9 mouse cellular contexts compared by ENCODE assay signal in genomic region chr7:56042353-56042752, GRCm38 (mm10). TPM values are rescaled to one million over a fixed set of nuclear protein-coding genes. Genes with fewer than 3 reads are reported as not detected.
DNase-seq lines count a peak whose midpoint lies in the region; ATAC-seq and TF ChIP-seq lines count a peak whose summit lies in the region.
"Had no signal": no experiment of that assay in that cellular context is flagged by ENCODE, and none has a peak within 500 bp of the region (broad histone marks: within the 10 kb centered on the region; RNA-seq: fewer than 3 reads in every experiment).

No protein-coding gene starts in this region.

- H3K4me1 ChIP-seq in heart, adult 2 months (ENCODE audit: control insufficient read depth, insufficient read depth, low read length) = no peaks in the 10 kb centered on the region
- H3K4me1 ChIP-seq in bone marrow, adult 2 months (ENCODE audit: control insufficient read depth, insufficient read depth, low read length) = no peaks in the 10 kb centered on the region; the same call in 1 of the 2 replicates
- H3K4me1 ChIP-seq in hindbrain, postnatal 0 days (ENCODE audit: insufficient read depth, low read length) = no peaks in the 10 kb centered on the region
- H3K4me1 ChIP-seq: neural tube, embryonic 13.5 days had no signal

- 18% methylated on average over 5 of the region's 5 CpGs for WGBS in heart, adult 2 months
- 19% methylated on average over 5 of the region's 5 CpGs for WGBS in bone marrow, adult 2 months
- 16% methylated on average over 5 of the region's 5 CpGs for WGBS in hindbrain, postnatal 0 days

- intact Hi-C loops in heart, adult 2 months (cut with DNase I) = loop anchor here (2.0 kb wide), 1 partner anchor 56 kb away; no protein-coding TSS in a partner anchor
- intact Hi-C loops in left cerebral cortex, adult 2 months (cut with DNase I) = loop anchor here (1.0 kb wide), 1 partner anchor 56 kb away; no protein-coding TSS in a partner anchor

- no peaks in the 10 kb centered on the region for H3K27me3 ChIP-seq in heart, adult 2 months (ENCODE audit: control insufficient read depth, insufficient read depth, low read length)
- no peaks in the 10 kb centered on the region for H3K27me3 ChIP-seq in hindbrain, postnatal 0 days (ENCODE audit: insufficient read depth, low read length)
- H3K27me3 ChIP-seq: neural tube, embryonic 13.5 days had no signal

- no peaks in the 10 kb centered on the region for H3K79me2 ChIP-seq in heart, adult 2 months (replicated peaks; ENCODE audit: control insufficient read depth, insufficient read depth, low read length)

- peak; percentile 58 to 71 for DNase-seq in heart, adult 2 months
- DNase-seq in heart, adult 11 months = no peak
- peak; percentile 85 for DNase-seq in hindbrain, postnatal 0 days (ENCODE audit: low spot score)
- peak; percentile 76 to 78 for DNase-seq in left cerebral cortex, adult 2 months (ENCODE audit: extremely low spot score in 1 of 2, low spot score in 2 of 2)
- DNase-seq in mesoderm, embryonic 11.5 days (ENCODE audit: low read depth, low spot score) = peak; percentile 83
- DNase-seq in spleen, postnatal 14 days (ENCODE audit: low spot score in 2 of 2) = peak; percentile 71 to 81

- H3K4me2 ChIP-seq in hindbrain, postnatal 0 days (ENCODE audit: low read depth, low read length) = no peak overlapping the region
- H3K4me2 ChIP-seq: neural tube, embryonic 13.5 days had no signal

- no peaks in the 10 kb centered on the region for H3K9me3 ChIP-seq in hindbrain, postnatal 0 days (ENCODE audit: low read length)
- H3K9me3 ChIP-seq: neural tube, embryonic 13.5 days had no signal

- peak; percentile 49; the same call in 1 of the 2 replicates for TF ChIP-seq EP300 in heart, adult 2 months (IDR thresholded peaks at IDR 0.05; ENCODE audit: insufficient read depth, low read depth, low read length)

- H3K36me3 ChIP-seq in heart, adult 2 months (ENCODE audit: control insufficient read depth, insufficient read depth, low read length) = no peaks in the 10 kb centered on the region
- no peaks in the 10 kb centered on the region for H3K36me3 ChIP-seq in hindbrain, postnatal 0 days (ENCODE audit: insufficient read depth, low read length)
- H3K36me3 ChIP-seq: neural tube, embryonic 13.5 days had no signal

- no peak overlapping the region for H3K9ac ChIP-seq in heart, adult 2 months (ENCODE audit: low read depth, low read length)
- H3K9ac ChIP-seq in hindbrain, postnatal 0 days (replicated peaks; ENCODE audit: low read length) = no peak overlapping the region
- H3K9ac ChIP-seq: neural tube, embryonic 13.5 days had no signal

- TF ChIP-seq CTCF in heart, adult 2 months (IDR thresholded peaks at IDR 0.05) = peak; percentile 87
- TF ChIP-seq CTCF in bone marrow, adult 2 months (IDR thresholded peaks at IDR 0.05; ENCODE audit: control insufficient read depth, insufficient read depth, low read length) = peak; percentile 92
- peak; percentile 90 for TF ChIP-seq CTCF in hindbrain, postnatal 0 days (IDR thresholded peaks at IDR 0.05; ENCODE audit: low read depth)
- peak; percentile 89 for TF ChIP-seq CTCF in left cerebral cortex, adult 2 months (IDR thresholded peaks at IDR 0.05)

- H3K4me3 ChIP-seq in heart, adult 2 months = no peak overlapping the region
- no peak overlapping the region for H3K4me3 ChIP-seq in bone marrow, adult 2 months (replicated peaks; ENCODE audit: control insufficient read depth, low read depth, low read length)
- no peak overlapping the region for H3K4me3 ChIP-seq in hindbrain, postnatal 0 days (ENCODE audit: low read length)
- H3K4me3 ChIP-seq in left cerebral cortex, adult 2 months = no peak overlapping the region
- H3K4me3 ChIP-seq: neural tube, embryonic 13.5 days had no signal

- TF ChIP-seq POLR2A in heart, adult 2 months (IDR thresholded peaks at IDR 0.05; ENCODE audit: insufficient read depth, low read depth, low read length) = no peak
- no peak for TF ChIP-seq POLR2A in bone marrow, adult 2 months (IDR thresholded peaks at IDR 0.05; ENCODE audit: borderline replicate concordance, control insufficient read depth, low read depth, low read length)

- ATAC-seq in erythroblast, adult 5-6 weeks (replicated peaks; ENCODE audit: low FRiP score, poor library complexity, severe bottlenecking) = peak; percentile 94
- ATAC-seq in hindbrain, postnatal 0 days = no peak

- H3K27ac ChIP-seq in heart, adult 2 months = no peak overlapping the region
- H3K27ac ChIP-seq in bone marrow, adult 2 months (ENCODE audit: control insufficient read depth, insufficient read depth, low read depth, low read length, poor library complexity) = no peak overlapping the region
- H3K27ac ChIP-seq in hindbrain, postnatal 0 days = no peak overlapping the region
- no peak overlapping the region for H3K27ac ChIP-seq in left cerebral cortex, adult 2 months
- H3K27ac ChIP-seq: neural tube, embryonic 13.5 days had no signal

RNA-seq across cellular contexts. Expression of gene Herc2, which starts 7.6 kb away (rescaled TPM):
- 10 to 100 TPM; 34.8 to 41.0 TPM for total RNA-seq in heart, adult 2 months (2021)
- 14.6 and 21.2 TPM in 2 replicates for polyA plus RNA-seq in heart, adult 2 months (2012; rRNA removed)
- 18.3 and 41.1 TPM in 2 replicates for polyA plus RNA-seq in bone marrow, adult 2 months (2011; ENCODE audit: insufficient read depth, insufficient read length, low replicate concordance, missing spikeins)
- total RNA-seq in erythroblast, adult 5-6 weeks (2015; ENCODE audit: low replicate concordance) = 37.7 and 81.3 TPM in 2 replicates
- total RNA-seq in erythroblast, adult 5-6 weeks (2017; ENCODE audit: low replicate concordance) = 75.0 and 151 TPM in 2 replicates
- 82.1 and 89.2 TPM in 2 replicates for total RNA-seq in hindbrain, postnatal 0 days (2014; rRNA removed)
- 41.3 and 41.8 TPM in 2 replicates for polyA plus RNA-seq in hindbrain, postnatal 0 days (2015; fragmentation: Nextera tagmentation; extraction: Ambion mirVana)
- 100 to 1,000 TPM; 145 to 150 TPM for total RNA-seq in left cerebral cortex, adult 2 months (2021)

RNA-seq across cellular contexts. Expression of gene Nipa1, which starts 22.6 kb away (rescaled TPM):
- 1 to 10 TPM; 5.5 to 6.3 TPM for total RNA-seq in heart, adult 2 months (2021)
- 3.7 and 6.2 TPM in 2 replicates for polyA plus RNA-seq in heart, adult 2 months (2012; rRNA removed)
- polyA plus RNA-seq in bone marrow, adult 2 months (2011; ENCODE audit: insufficient read depth, insufficient read length, low replicate concordance, missing spikeins) = 6.1 and 9.6 TPM in 2 replicates
- total RNA-seq in erythroblast, adult 5-6 weeks (2015; ENCODE audit: low replicate concordance) = 10.9 and 13.3 TPM in 2 replicates
- total RNA-seq in erythroblast, adult 5-6 weeks (2017; ENCODE audit: low replicate concordance) = 21.0 and 26.6 TPM in 2 replicates
- 43.5 and 48.0 TPM in 2 replicates for total RNA-seq in hindbrain, postnatal 0 days (2014; rRNA removed)
- polyA plus RNA-seq in hindbrain, postnatal 0 days (2015; fragmentation: Nextera tagmentation; extraction: Ambion mirVana) = 30.7 and 31.4 TPM in 2 replicates
- 10 to 100 TPM; 58.5 to 62.1 TPM for total RNA-seq in left cerebral cortex, adult 2 months (2021)
